Mouse (Mus musculus): ENCODE data around the gene Cnpy2.

Cnpy2 gene

DNA sequence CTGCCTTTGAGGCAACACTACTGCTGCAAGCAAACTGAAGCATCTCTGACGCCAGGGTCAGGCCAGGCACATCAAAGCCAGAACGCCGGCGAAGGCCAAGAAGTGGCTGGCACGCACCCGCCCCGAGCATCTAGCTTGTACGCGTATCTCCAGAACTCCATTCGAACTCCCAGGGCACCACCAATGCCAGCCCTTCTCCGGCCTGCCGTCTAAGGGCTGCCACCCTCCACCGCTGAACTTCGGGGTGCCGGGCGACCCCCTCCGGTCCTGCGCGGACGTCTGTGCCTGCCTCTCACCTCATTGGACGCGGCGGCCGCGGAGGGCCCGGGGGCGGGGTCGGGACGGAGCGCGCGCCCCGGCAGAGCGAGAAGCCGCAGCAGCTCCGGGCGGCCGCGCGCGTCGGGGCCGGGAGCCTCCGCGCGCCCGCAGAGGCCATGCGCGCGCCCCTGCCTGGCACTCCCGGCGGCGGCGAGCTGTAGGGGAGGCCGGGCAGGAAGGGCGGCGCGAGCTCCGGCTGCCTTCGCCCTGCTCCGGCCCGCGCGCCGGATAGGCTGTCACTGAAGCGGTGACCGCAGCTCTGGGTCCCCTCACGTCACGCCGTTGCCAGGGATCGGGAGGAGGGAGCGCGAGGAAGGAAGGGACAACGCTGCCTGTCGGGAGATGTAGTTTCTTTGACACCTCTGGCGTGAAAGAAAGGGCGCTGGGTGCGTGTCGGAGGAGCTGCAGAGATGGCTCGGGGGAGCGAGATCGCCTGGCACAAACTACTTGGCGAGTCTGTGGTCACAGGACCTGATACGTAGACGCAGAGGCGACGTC, 46.4 kb downstream of the Cnpy2 start, which contains the start of gene Coq10a:
Gene Coq10a (minus strand): TSS at position 596 of the 816 bp plus-strand sequence.
- DNase-seq (ENCODE audit: low spot score in 2 of 2): peak; percentile 86 to 92

DNA sequence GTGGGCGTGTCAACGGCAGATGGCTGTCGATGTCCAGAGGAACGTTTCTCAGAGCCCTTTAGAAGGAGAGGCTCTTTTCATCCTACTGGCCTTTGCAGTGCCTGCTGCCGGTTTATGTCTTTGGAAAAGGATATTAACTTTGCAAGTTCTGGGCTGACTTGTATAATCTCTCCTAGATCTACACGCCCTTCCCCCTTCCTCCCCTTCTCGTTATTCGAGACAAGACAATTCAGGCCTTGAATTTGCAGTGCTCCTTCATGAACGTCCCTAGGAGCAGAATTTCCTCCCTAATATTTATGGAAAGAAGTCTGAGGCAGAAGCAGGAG, 46.9 kb downstream of the Cnpy2 start:
- no peak for DNase-seq (ENCODE audit: low spot score in 2 of 2)

DNA sequence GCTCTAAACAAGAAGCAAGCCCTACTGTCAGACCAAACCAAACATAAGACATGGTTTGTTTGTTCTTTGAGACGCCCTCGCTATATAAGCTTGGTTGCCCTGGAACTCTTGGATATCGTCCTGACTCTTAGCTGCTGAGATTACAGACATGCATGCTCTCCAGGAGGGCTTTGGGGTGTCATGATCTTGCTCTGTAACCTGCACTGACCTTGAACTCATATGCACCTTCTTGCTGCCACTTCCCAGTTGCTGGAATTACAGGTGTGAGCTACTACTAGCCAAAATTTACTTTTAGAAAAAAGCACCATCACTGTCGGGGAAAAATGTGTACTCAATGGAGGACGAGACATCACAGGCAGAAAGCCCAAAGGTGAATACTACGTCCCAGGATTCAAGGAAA, 47.3 kb downstream of the Cnpy2 start:
- no peak for DNase-seq (ENCODE audit: low spot score in 2 of 2)

GRCm38 (mm10) chr10:128370021-128370420, 47.8 kb downstream of the Cnpy2 start:
- DNase-seq (ENCODE audit: low spot score in 2 of 2): no peak

DNA sequence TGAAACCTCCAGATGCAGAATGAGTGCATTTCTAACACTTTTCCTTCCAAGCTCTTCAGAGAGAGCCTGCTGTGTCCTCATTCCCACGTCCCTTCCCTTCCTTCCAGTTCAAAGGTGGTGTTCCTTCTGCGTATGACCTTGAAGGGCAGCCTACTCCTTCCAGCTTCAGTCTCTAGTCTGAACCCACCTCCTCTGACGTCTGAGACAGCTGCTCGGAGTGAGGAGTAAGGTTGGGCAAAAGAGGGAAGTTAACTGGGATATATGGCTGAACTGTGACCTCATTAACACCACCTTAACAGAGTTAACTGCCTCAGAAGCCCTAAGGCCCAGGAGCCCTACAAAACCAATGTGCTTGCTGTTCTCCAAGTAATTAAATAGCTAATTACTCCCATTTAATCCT, 48.3 kb downstream of the Cnpy2 start:
- no peak for DNase-seq (ENCODE audit: low spot score in 2 of 2)

- DNase-seq (ENCODE audit: low spot score in 2 of 2): no peak
These were observed 49.9 kb downstream of the Cnpy2 start for GRCm38 (mm10) chr10:128372142-128372541.

- DNase-seq (ENCODE audit: low spot score in 2 of 2): no peak
These were observed 50.9 kb downstream of the Cnpy2 start for GRCm38 (mm10) chr10:128372989-128373748.

DNA sequence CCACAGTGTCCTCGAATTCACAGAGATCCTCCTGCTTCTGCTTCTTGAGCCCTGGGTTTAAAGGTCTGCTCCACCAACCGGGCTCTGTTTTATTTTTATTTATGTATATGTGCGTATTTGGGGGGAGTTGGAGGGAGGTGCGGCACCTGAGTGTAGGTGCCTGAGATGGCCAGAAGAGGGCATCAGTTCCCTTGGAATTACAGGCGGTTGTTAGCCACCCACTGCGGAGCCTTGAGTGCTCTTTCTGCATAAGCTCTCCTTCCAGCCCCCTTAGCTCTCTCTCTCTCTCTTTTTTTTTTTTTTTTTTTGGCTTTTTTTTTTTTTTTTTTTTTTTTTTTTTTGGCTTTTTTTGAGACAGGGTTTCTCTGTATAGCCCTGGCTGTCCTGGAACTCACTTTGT, 52.1 kb downstream of the Cnpy2 start:
- DNase-seq (ENCODE audit: low spot score in 2 of 2): no peak

DNA sequence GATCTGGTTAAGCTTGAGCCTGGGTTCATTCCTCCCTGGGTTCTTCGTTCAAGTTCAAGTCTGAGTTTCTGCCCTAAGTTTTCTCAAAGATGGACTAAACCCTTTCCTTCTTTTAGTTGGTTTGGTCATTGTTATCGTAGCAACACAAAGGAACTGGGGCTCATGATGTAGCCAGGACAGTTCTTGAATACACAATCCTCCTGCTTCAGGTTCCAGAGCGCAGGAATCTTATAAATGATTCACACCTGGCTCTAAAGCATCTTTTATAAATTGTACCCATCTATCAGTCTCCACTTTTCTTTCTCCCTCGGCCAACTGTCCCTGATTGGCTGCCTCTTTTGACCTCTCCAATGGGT, 53.8 kb downstream of the Cnpy2 start:
- no peak for DNase-seq (ENCODE audit: low spot score in 2 of 2)

- peak in 1 of 2 experiments; percentile 62 for DNase-seq (ENCODE audit: low spot score in 2 of 2)
These were observed 54.4 kb downstream of the Cnpy2 start, which contains the start of gene Ankrd52 for GRCm38 (mm10) chr10:128376455-128377211. Gene Ankrd52 (plus strand): TSS chr10:128377115.

Data from frontal cortex, postnatal 14 days (tissue).